Mouse (Mus musculus) right cerebral cortex, postnatal 14 days (tissue): ENCODE data around the gene Ppt1.
"Not testable (repeated sequence)": the region's sequence is repeated elsewhere in the genome, so short reads cannot be mapped to it uniquely, and the experiment has no call there.

Source experiments
- DNase-seq: peaks from one replicate; pipeline ENCODE4 v3.0.0; 2022

The Ppt1 gene

DNA sequence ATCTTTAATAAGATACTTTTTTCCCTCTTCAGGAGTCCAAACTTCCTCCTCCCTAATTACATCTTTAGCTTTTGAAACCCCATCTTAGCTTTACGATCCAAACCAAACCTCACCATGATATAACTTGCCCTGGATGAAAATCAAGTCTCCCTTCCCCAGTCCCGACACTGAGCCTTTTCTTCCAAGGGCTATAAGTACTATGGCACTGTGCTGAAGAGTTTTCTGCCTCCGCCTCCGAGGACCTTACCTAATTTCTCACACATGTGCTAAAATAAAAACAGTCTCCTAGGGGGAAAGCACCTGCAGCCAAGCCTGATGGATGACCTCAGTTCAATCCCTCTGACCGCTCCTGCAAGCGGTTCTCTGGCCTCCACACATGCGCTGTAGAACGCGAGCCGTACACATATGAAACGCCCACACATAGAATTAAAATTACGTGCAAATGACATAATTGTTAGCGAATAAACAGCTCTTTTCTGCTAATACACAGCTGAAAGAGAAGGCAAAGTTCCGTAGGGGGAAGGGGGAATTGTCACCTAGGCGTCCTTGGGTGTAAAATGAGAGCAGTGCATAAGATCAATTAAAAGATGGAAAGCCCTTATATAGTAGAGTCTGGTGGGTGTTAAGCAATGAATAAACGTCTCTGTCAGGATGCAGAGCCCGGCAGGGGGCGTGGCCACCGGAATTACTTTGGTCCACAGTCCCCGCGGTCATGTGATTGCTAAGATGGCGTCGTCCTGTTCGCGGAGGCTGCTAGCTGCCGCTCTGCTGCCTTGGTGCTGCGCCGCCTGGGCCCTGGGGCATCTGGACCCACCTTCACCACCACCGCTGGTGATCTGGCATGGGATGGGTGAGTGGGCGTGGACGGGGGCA, at the start of gene Ppt1:
Gene Ppt1 (plus strand): TSS at position 713 of the 873 bp plus-strand sequence.
- peak; percentile 93 for DNase-seq

DNA sequence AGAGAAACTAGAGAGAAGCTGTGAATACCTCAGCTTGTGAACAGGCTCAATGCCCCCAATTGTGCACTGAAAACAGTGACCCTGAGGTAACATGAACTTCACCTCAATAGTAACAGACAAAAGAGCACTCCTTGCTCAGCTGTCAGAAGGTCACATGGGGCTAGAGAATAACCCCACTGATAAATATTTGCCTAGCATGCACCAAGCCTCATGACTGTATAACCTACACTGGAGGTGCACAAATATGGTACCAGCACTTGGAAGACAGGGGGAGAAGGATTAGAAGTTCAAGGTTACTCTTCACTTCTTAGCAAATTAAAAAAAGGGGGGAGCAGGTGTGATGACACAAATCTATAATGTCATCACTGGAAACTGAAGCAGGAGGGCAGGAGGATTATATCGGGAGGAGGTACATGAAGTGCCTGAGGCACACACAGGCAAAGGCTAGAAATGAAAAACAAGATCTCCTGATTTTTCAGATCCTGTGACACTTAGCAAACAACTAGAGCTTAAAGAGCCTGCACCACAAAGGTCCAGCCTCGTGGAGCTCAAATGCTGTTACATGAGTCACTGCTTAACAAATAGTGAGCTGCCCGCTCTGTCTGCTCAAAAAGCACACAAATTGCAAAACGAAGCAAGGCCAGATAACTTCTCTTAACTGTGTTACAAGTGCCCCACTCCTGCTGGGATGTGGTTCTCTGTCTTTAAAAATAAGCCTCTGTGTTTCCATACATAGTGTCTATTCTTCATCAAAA, 46.5 kb upstream of the Ppt1 start:
- no peak for DNase-seq

DNA sequence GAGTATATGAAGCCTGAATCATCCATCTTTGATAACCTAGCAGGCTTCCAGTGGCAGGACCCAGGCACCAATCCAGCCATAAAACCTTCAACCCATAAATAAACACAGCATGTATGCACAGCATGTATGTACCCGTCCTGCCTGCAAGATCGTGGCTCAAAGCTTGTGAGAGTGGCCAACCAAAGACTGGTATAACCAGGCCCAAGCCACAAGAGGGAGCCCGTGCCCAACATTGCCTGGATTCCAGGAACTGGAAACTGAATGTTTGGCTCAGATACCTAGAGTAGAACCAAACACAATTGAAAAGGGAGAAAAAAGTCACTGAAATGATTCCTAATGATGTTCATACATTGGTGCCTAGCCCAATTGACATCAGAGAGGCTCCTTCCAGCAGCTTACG, 27.9 kb upstream of the Ppt1 start:
- DNase-seq = peak; percentile 75

DNA sequence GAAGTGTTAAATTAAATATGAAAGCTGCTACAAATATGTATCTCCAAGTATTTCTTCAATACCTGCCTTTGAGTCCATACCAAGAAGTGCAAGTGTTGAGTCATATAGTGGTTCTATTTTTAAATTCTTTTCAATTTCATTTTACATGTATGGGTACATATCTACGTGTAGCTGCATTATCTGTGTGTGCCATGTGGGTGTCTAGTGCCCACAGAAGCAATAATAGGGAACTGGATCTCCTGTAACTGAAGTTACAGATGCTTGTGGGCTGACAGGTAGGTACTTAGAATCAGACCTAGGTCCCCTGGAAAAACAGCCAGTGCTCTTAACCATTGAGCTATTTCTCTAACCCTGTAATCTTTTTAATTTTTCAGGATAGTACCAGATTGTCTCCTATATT, 24.9 kb upstream of the Ppt1 start:
- DNase-seq = no peak

DNA sequence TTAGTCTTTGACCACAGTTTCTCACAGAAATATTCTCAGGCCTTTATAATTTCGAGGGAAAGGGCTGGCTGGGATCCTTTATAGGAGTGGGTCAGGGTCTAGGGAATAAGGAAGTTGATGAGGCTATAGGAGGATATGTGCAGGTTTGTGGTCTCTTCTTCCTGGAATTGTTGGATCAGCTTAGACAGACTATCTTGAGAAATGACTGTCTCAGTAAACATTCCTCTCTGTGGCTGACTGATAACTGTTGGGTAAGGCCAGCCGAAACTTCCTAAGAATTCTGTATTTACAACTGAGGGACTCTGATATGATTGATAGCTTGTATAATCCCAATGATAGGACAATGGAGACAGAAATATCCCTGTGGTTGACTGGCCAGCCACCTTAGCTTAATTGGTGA, 24.2 kb upstream of the Ppt1 start:
- no peak for DNase-seq

DNA sequence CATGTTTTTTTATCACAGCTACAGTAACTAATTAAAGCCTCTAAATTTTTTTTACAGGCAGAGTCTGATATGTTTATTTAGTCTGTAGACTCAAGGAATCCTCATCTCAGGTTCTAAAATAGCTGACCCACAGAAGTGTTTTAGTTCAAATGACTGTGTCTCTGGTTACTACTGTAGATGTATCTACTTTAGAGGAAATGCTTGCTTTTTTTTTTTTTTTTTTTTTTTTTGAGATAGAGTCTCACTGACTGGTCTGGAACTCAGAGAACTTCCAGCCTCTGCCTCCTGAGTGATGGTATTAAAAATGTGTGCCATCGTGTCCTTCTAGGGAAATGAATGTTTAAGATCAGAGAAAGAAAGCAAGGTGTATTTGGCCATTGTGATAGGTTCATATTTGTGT, 19.8 kb upstream of the Ppt1 start:
- no peak for DNase-seq

DNA sequence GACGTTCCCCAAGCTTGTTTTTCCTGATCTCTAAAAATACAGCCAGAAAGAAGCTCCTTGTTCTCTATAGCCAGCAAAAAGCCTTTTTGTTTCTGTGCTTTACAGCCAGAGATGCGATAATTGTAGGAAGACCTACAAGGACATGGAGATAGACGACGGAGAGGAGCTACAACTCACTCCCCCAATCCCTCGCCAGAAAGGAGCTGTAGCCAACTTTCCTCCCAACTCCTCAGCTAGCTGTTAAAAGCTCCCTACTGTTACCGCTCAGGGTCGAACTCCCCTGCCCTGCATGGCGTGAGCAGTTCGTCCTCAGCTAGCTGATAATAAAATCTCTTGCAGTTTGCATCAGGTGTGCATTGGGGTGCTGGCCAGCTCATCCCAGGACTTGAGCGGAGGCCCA, 15.1 kb upstream of the Ppt1 start:
- DNase-seq = not testable (repeated sequence)

DNA sequence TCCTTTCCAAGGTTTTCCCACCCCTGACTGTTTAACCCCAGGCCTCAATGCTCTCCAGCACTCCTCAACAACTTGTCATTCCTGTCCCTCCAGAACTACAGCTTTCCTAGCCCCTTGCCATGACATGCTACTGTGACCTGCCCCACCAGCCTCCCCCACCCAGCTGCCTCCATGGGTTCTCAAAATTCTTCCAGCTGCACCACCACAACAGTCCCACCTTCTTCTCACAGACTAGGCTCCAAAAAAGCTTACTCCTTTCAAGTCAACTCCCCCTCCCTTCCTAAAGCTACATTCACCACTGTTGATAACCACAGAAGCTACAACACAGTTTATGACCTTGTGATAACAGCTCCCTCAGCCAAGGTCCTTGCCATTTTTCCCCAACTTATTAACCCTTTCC, 8.4 kb upstream of the Ppt1 start:
- DNase-seq = no peak

DNA sequence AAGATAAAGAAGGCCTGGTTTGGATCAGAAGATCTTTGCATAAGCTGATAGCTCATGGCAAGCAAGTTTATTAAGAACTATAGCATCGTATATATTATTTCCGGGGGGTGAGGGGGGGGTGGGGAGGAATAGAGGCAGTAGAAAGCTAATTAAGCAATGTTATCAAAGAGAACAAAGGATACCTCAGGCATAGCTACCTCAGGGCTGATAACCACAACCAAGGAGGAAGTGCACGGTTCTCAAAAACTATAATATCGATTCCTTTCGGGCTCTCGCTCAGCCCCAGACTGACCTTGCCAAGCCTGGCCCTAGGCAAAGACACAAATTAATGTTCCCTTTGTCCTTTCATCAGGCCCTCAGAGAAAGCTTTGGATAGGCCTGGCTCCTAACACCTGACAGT, 6.7 kb upstream of the Ppt1 start:
- DNase-seq = no peak

DNA sequence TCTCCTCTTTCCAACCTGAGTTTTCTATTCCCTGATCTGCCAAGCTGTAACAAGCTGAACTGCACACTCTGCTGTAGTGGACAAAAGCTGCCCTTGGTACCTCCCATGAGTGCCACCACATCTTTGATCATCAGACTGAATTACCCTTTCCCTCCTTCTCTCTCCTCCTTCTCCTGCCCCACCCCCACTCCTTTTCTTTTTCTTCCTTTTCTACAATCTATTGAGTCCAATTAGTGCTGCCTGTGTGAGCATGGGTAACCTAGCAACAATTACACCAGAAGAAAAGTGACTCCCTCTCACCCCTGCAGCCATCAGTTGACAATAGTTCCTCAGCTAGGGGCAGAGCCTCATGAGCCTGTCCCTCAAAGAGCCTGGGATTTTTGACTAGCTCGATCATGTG, 4.2 kb upstream of the Ppt1 start:
- no peak for DNase-seq

DNA sequence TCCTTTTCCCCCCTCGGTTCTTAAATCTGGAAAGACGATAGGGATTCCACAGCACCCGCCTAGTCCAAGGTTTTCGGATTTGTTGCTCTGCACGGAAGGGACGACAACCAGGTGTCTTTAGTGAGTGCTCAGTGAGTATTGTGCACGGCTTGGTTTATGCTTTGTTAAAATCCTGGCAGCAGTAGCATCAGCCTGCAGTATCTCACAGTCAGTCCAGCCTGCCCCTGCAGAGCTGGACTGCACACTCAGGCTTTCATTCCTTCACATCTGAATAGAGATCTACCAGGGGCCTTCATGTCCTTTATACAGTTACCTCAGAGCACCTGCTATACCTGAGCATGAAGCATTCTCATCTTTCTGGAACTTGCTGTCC, 347 bp downstream of the Ppt1 start:
- no peak for DNase-seq

DNA sequence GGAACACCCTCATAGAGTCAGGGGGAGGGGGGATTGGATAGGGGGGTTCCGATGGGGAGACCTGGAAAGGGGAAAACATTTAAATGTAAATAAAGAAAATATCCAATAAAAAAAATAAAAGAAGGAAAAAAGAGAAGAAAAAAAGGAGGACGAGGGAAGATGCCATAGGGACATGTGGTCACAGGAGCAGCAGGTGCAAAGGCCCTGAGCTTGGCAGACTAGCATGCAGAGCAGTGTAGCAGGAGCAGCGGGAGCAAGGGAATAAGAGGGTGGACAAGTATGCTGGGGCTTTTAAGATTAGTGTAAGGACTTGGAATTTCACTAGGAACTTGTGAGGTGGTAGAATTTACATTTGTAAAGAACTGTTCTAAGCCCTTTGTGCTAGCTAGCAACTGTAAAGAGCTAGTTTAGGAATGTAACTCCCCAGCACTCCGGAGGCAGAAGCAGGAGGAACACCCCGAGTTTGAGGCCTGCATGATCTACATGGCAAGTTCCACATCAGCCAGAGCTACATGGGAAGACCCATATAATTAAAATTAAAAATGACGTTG, 1.2 kb downstream of the Ppt1 start:
- no peak for DNase-seq

DNA sequence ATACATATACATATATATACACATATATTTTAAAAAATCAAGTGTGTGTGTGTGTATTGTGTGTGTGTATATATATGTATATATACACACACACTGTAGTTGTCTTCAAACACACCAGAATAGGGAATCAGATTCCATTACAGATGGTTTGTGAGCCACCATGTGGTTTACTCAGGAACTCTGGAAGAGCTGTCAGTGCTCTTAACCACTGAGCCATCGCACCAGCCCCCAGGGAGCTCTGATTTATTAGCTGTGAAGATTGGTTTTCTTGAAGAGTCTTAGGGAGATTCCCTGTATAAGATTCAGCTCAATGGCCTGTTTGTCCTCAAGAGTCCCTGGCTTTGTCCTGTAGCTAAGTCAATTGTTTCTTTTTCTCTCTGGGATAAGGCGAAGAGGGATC, 2.0 kb downstream of the Ppt1 start:
- no peak for DNase-seq

DNA sequence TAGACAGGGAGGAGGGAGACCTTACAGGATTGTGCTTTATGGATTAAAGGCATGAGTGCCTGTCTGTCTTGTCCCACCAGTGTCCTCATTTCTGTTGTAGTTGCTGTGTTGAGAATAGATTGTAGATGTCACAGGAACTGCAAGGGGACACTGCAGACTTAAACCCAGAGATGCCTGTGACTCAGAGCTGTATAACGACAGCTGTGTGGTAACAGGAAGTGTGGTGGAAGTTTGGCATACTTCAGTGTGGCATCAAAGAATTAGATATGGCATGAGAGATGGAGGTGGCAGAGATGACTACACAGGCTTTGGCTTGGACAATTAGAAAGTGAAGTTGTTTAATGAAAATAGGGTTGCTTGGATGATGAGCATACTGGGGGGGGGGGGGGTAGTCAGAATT, 2.4 kb downstream of the Ppt1 start:
- no peak for DNase-seq

DNA sequence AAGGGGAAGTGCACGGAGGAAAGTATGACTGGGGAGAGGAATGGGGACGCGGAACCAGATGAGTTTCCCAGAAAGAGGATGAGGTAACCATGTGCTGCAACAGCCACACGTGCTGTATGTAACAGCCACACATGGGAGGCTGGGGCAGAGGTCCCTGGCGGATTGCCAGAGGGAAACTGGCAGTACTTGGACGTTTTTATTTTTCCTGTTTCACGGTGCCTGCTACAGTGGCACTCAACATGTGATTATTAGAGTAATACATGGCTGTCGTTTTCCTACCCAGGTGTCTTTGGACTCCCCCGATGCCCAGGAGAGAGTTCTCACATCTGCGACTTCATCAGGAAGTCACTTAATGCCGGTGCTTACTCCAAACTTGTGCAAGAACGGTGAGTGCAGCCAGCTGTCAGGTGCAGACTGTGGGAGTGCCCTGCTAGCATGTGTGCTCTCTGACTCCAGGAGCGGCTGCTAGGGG, 12.1 kb downstream of the Ppt1 start:
- no peak for DNase-seq

DNA sequence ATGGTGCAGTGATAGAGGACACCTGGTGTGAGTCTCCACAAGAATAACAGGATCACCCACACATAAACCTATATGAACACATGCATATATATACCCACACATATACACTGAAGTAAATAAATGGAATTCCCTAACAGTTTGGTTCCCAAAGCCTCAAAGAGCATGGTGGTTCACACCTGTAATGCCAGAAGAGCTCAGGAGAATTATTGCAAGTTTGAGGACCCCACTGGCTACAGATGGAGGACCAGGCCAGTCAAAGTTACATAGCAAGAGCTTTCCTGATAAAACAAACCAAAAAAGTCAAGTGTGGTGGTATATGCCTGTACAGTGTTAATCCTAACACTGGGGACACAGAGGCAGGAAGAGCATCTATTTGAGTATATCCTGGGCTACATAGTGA, 15.5 kb downstream of the Ppt1 start:
- no peak for DNase-seq

DNA sequence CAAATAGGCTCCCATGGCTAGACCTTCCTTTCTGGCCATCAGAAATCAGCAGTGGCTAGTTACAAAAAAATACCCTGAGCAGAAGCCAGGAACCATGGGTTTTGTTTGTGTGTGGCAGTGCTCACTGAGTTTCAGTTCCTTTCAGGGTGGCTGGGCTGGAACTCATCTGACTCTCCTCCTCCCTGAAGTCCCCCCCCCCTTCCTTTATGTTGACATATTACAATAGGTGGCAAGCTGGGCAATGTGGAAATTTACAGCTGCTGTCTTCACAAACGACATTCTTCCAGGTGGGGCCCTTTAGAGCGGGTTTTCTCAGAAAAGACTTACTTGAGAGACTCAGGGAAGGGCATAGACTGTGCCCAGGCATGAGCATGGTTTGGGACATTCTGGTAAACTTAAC, 17.6 kb downstream of the Ppt1 start:
- no peak for DNase-seq

DNA sequence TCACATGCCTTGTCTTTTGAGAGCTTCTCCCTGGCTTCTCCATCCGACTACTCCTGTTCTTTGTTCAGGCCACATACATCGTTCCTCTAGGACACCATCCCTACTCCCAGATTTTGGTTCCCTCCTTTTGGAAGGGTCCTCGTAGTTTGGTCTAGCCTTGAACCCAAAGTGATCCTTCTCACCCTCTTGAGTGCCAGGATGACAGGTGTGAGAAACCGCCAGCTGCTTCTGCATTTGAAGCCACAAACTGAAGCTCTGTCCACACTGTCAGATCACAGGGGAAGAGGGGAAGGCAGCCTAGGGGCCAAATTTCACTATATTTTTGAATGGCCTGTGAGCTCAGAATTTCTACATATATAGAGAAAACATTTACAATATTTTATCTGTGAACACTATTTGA, 18.7 kb downstream of the Ppt1 start:
- DNase-seq = no peak

DNA sequence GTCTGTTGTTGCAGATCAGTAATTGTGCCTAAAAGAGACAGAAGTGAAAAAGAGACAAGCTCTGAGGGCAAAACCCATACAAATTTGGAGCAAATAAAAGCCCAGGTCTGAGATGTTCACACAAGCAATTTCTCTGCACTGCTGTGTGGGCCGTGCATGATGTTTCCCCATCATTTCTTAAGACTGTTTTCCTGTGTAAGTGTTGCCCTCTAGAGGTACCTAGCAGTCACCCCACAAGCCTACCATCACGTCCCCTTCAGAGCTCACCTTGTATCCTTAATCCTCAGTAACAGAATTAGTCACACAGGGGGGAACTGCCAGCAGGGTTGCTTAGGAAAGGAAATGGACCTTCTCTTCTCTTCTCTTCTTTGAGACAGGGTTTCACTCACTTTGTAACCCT, 21.9 kb downstream of the Ppt1 start:
- DNase-seq = no peak

DNA sequence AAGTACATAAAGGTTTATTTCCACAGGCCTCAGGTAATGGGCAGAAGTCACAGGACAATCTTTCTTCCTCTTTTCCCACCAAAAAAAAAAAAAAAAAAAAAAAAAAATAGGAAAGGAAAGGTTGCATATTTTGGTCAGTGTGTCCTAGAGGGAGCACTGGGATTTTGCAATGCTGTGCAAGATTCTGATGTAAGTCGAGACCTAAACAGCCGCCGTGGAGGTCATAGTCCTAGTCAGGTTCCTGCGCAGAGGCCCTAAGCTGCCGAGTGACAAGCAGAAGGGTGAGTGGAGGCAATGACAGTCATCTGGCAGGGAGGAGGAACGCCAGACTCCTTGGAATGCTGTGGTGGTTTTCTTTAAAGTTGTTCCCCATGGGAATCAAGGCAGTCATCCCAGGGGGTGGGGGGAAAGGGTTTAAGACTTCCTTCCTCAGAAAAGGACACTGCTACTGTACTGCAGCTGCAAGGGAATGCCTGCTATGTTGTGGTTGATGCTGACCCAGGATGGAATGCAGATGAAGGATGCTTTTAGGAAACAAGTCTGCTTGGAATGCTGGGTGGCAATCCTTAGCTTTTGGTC, 23.1 kb downstream of the Ppt1 start:
- DNase-seq = no peak

DNA sequence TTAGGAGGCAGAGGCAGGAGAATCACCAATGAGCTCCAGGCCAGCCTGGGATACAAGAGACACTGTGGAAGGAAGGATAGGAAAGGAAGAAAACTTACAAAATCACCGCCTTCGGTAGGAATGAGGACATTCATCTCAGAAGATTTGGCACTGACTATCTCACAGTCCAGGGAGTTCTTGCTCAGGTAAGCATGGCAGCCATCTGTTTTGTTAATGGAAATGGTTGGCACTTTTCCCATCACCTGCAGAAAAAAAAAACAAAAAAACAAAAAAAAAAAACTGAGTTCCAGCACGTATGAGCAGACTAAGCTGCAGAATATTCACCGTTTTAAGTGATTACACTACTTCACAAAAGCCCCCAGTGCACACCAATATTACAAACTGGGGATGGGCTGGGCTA, 25.8 kb downstream of the Ppt1 start:
- no peak for DNase-seq

DNA sequence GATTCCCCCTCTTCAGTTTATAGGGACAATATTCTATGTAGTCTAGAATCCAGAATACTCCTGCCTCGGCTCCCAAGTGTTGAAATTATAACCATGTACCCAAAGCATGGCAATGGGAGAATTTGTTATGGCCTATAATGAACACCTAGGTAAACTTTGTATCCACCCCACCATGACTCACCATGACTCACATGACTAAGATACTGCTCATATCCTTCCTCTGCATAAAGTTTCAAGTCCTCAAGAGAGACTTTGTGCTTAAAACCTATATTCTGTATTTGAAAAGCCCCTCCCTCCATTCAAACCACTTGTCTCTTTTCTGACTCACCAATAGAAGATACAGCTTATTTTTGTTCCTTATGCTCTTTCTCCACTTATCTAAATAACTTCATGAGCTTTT, 32.0 kb downstream of the Ppt1 start:
- no peak for DNase-seq

DNA sequence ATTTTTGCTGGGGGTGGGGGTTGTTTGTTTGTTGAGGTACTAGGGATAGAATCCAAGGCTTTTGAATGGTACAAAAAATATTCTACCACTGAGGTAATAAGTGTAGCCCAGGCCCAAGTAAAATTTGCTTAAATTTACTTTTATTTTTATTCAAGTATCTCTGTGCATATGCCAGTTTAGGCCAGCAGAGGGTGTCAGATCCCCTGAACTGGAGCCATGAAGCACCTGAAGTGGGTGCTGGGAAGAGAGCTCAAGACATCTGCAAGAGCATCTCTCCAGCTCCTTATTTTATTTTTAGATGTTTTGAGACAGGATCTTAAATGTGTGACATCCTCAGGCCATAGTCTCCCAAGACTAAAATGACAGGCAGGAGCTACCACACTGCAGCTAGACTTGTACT, 34.0 kb downstream of the Ppt1 start:
- peak; percentile 50 for DNase-seq

DNA sequence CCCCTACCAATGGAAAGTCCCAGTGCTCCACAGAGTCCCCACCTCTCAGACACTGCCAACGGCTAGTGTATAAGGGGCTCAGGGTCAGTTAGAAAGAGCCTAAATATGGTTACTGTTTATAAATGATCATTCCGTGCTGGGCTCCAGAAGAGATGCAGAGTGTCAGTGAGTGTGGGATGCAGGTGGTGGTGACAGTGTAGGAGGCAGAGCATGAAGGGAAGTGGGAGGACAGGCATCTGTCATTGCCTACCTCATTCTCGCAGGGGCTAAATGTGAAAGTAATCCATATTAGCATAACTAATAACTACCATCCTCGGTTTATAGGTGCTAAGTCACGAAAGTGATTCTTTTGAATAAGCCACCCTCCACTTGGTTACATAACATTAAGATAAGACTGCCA, 34.7 kb downstream of the Ppt1 start:
- no peak for DNase-seq
